Mouse (Mus musculus): ENCODE results near the gene Pycr2. TPM values are rescaled to one million over a fixed set of nuclear protein-coding genes. Genes with fewer than 3 reads are reported as not detected.
A peak's percentile ranks its signal among the peaks of the same experiment; 100 is the strongest.
"Not testable (repeated sequence)": the region's sequence is repeated elsewhere in the genome, so short reads cannot be mapped to it uniquely, and the experiment has no call there.

Gene Pycr2
- polyA plus RNA-seq, 1 experiment from 2014 or later: 77.6 TPM

DNA sequence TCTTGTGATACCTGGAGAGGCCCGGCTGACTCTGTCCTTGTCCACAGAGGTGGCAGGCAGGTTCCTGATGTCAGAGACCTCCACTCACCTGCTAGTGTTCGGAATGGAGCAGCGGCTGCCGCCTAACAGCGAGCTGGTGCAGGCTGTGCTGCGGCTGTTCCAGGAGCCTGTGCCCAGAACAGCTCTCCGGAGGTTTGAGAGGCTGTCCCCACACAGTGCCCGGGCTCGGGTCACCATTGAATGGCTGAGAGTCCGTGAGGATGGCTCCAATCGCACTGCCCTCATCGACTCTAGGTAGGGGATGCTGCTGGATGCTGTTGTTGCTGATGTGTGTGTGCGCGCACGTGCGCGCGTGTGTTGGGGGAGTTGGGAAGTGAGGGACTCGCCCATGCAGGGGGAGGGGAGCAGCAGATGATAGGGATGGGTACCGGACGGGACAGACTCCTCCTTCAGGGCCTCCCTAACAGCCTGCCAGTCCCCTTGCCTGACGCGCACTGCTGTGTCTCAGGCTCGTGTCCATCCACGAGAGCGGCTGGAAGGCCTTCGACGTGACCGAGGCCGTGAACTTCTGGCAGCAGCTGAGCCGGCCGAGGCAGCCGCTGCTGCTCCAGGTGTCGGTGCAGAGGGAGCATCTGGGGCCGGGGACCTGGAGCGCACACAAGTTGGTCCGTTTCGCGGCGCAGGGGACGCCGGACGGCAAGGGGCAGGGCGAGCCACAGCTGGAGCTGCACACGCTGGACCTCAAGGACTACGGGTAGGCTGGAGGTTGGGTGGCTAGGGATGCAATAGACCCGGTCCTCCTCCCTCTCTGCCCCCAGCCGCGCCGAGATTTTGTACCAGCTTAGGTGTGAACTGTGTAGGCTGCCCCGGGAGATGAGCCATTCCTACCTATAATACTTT, 9.8 kb upstream of the Pycr2 start:
- not testable (repeated sequence) for ATAC-seq (ENCODE audit: low read depth); DNase-seq (ENCODE audit: low spot score); H3K9ac ChIP-seq (ENCODE audit: low read depth, low read length); H3K27ac ChIP-seq (replicated peaks; ENCODE audit: low read depth, low read length); H3K4me1 ChIP-seq (ENCODE audit: control insufficient read depth, insufficient read depth, low read length); H3K36me3 ChIP-seq (ENCODE audit: control insufficient read depth, insufficient read depth, low read length); H3K9me3 ChIP-seq (ENCODE audit: control insufficient read depth, low read length)
- peak overlapping the region; percentile 21 for H3K4me3 ChIP-seq (ENCODE audit: low read depth, low read length)
- peak overlapping the region; percentile 39 for H3K4me2 ChIP-seq (ENCODE audit: low read depth, low read length)
- peaks cover 30% of the 10 kb centered on the region for H3K27me3 ChIP-seq (replicated peaks; ENCODE audit: control insufficient read depth, insufficient read depth, low read length)
- WGBS: 6% methylated on average over 22 of the region's 51 CpGs

DNA sequence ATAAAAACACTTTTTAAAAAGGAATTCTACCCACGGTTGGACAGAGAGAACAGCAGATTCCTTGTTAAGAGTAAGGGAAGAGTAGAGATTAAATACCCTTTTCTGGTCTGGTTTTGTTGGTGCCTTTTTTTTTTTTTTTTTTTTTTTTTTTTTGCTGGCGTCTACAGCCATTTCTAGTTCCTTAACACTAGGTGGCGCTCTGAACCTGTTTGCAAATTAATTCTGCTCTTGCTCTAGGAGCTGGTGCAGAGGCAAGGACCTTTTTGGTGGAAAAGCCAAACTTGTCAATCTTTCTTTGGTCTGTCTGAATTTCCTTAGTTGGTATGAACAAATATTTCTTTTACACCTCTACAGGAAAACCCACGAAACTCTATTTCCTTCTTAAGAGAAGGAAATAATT, 3.0 kb upstream of the Pycr2 start:
- DNase-seq (ENCODE audit: low spot score) (peak; percentile 87), ATAC-seq (ENCODE audit: low read depth) (no peak)
- no peaks in the 10 kb centered on the region for H3K27me3 ChIP-seq (replicated peaks; ENCODE audit: control insufficient read depth, insufficient read depth, low read length)
- H3K4me2 ChIP-seq (ENCODE audit: low read depth, low read length): no peak overlapping the region
- peaks cover 5% of the 10 kb centered on the region; the same call in 1 of the 2 replicates for H3K36me3 ChIP-seq (ENCODE audit: control insufficient read depth, insufficient read depth, low read length)
- no peak overlapping the region for H3K27ac ChIP-seq (replicated peaks; ENCODE audit: low read depth, low read length)
- peaks cover 7% of the 10 kb centered on the region; the same call in 1 of the 2 replicates for H3K4me1 ChIP-seq (ENCODE audit: control insufficient read depth, insufficient read depth, low read length)
- no peak overlapping the region for H3K4me3 ChIP-seq (ENCODE audit: low read depth, low read length)
- WGBS: under 1% methylated on average over 4 of the region's 4 CpGs
- no peaks in the 10 kb centered on the region for H3K9me3 ChIP-seq (ENCODE audit: control insufficient read depth, low read length)
- H3K9ac ChIP-seq (ENCODE audit: low read depth, low read length): no peak overlapping the region

DNA sequence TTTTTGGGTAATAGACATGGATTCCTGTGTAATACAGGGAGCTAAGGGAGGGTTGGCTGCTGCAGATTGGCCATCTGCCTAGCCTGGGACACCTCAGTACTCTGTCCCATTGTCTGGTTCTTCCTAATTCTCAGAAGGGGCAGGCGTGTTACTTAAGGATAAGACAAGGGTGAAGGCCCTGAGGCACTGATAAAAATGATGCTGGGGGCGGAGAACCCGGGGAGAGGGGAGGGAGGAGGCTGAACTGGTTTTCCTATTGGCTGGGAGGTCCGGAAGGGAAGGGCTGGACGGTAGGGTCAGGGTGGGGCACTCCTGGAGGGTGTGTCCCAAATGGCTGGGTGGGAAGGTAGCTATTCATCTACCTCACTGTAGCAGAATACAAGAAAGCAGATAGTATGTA, 1.2 kb upstream of the Pycr2 start:
- H3K9me3 ChIP-seq (ENCODE audit: control insufficient read depth, low read length): no peaks in the 10 kb centered on the region
- H3K9ac ChIP-seq (ENCODE audit: low read depth, low read length): no peak overlapping the region
- peaks cover 23% of the 10 kb centered on the region for H3K36me3 ChIP-seq (ENCODE audit: control insufficient read depth, insufficient read depth, low read length)
- H3K4me1 ChIP-seq (ENCODE audit: control insufficient read depth, insufficient read depth, low read length): peaks cover 7% of the 10 kb centered on the region; the same call in 1 of the 2 replicates
- H3K4me2 ChIP-seq (ENCODE audit: low read depth, low read length): no peak overlapping the region
- no peak overlapping the region for H3K27ac ChIP-seq (replicated peaks; ENCODE audit: low read depth, low read length)
- ATAC-seq (ENCODE audit: low read depth) (no peak), DNase-seq (ENCODE audit: low spot score) (no peak)
- no peak overlapping the region for H3K4me3 ChIP-seq (ENCODE audit: low read depth, low read length)
- 31% methylated on average over 5 of the region's 5 CpGs for whole genome bisulfite sequencing
- H3K27me3 ChIP-seq (replicated peaks; ENCODE audit: control insufficient read depth, insufficient read depth, low read length): no peaks in the 10 kb centered on the region

DNA sequence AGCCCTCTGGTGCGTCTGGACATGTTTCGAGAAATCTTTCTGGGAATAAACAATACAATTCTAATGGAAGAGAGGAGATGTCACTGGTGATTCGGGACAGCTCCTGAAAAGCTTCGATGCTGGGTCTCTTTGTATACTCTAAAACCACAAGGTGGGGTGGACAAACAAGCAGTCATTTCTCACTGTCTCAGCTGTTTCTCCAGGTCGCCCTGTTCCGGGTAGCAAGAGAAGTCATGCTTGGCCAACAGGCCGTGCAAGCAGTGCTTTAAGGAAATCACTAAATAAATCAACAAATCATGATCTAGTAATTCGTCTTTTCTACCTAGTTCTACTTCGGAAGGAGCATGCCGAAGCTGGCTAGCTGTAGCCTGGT, 441 bp upstream of the Pycr2 start:
- DNase-seq (ENCODE audit: low spot score) (no peak), ATAC-seq (ENCODE audit: low read depth) (peak; percentile 1; the same call in 1 of the 2 replicates)
- peaks cover 7% of the 10 kb centered on the region; the same call in 1 of the 2 replicates for H3K4me1 ChIP-seq (ENCODE audit: control insufficient read depth, insufficient read depth, low read length)
- peaks cover 31% of the 10 kb centered on the region for H3K36me3 ChIP-seq (ENCODE audit: control insufficient read depth, insufficient read depth, low read length)
- WGBS: 36% methylated on average over 10 of the region's 10 CpGs
- peak overlapping the region; percentile 79 for H3K4me2 ChIP-seq (ENCODE audit: low read depth, low read length)
- H3K9me3 ChIP-seq (ENCODE audit: control insufficient read depth, low read length): no peaks in the 10 kb centered on the region
- peak overlapping the region; percentile 53; the same call in 1 of the 2 replicates for H3K9ac ChIP-seq (ENCODE audit: low read depth, low read length)
- peak overlapping the region; percentile 83 for H3K27ac ChIP-seq (replicated peaks; ENCODE audit: low read depth, low read length)
- H3K4me3 ChIP-seq (ENCODE audit: low read depth, low read length): peak overlapping the region; percentile 65
- H3K27me3 ChIP-seq (replicated peaks; ENCODE audit: control insufficient read depth, insufficient read depth, low read length): no peaks in the 10 kb centered on the region

DNA sequence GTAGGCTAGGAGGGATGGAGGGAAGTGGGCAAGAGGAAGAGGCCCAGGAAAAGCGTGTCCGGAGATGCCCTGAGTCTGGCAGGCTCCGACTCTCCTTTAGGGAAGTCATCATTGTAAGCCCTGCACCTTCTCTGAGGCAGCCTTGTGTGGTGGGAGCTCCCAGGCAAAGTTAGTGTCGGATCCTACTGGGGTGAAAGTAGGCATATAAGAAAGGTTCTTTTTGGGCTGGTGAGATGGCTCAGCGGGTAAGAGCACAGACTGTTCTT, 655 bp downstream of the Pycr2 start:
- WGBS: 2% methylated on average over 5 of the region's 5 CpGs
- ATAC-seq (ENCODE audit: low read depth) (0 out of 2 replicates have a peak, but pooled peaks have one; percentile 0), DNase-seq (ENCODE audit: low spot score) (no peak)
- Histone ChIP-seq H3K4me3 (ENCODE audit: low read depth, low read length) (peak overlapping the region; percentile 65), H3K4me1 (ENCODE audit: control insufficient read depth, insufficient read depth, low read length) (peaks cover 7% of the 10 kb centered on the region; the same call in 1 of the 2 replicates), H3K36me3 (ENCODE audit: control insufficient read depth, insufficient read depth, low read length) (peaks cover 36% of the 10 kb centered on the region), H3K27ac (replicated peaks; ENCODE audit: low read depth, low read length) (peak overlapping the region; percentile 83), H3K27me3 (replicated peaks; ENCODE audit: control insufficient read depth, insufficient read depth, low read length) (no peaks in the 10 kb centered on the region), H3K9ac (ENCODE audit: low read depth, low read length) (peak overlapping the region; percentile 83), H3K4me2 (ENCODE audit: low read depth, low read length) (peak overlapping the region; percentile 79), H3K9me3 (ENCODE audit: control insufficient read depth, low read length) (no peaks in the 10 kb centered on the region)

DNA sequence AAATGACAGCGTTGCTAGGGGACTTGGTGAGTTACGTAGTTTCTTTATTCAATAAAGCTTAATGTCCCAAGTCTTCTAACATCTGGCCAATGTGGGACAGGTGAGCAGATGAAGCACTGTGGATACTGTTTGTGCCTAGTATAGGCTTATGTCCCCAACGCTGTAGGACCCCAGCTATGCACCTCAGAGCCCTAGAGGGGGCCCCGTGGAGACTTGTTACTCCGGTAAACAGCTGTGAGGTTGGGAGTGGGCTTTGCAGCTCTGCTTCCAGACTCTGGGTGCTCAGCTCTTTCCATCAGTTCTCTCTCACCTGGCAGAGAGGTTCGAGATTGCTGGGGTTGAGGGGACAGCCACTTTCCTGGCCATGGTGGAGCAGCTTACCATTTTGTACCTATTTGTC, 1.2 kb downstream of the Pycr2 start:
- peaks cover 7% of the 10 kb centered on the region; the same call in 1 of the 2 replicates for H3K4me1 ChIP-seq (ENCODE audit: control insufficient read depth, insufficient read depth, low read length)
- peak overlapping the region; percentile 79 for H3K4me2 ChIP-seq (ENCODE audit: low read depth, low read length)
- DNase-seq (ENCODE audit: low spot score): no peak
- peaks cover 36% of the 10 kb centered on the region for H3K36me3 ChIP-seq (ENCODE audit: control insufficient read depth, insufficient read depth, low read length)
- H3K9me3 ChIP-seq (ENCODE audit: control insufficient read depth, low read length): no peaks in the 10 kb centered on the region
- H3K9ac ChIP-seq (ENCODE audit: low read depth, low read length): peak overlapping the region; percentile 83
- H3K4me3 ChIP-seq (ENCODE audit: low read depth, low read length): peak overlapping the region; percentile 65
- H3K27me3 ChIP-seq (replicated peaks; ENCODE audit: control insufficient read depth, insufficient read depth, low read length): no peaks in the 10 kb centered on the region
- ATAC-seq (ENCODE audit: low read depth): no peak
- 72% methylated on average over 6 of the region's 6 CpGs for WGBS
- H3K27ac ChIP-seq (replicated peaks; ENCODE audit: low read depth, low read length): no peak overlapping the region

DNA sequence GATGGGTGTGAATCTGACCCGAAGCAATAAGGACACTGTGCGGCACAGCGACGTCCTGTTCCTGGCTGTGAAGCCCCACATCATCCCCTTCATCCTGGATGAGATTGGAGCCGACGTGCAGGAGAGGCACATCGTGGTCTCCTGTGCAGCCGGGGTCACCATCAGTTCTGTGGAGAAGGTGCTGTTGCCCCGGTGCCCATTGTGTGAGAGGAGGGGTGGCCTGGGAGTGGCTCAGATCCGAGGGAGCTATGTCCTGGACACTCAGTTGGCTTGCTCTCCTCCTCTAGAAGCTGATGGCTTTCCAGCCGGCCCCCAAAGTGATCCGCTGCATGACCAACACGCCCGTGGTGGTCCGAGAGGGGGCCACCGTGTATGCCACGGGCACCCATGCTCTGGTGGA, 1.8 kb downstream of the Pycr2 start:
- no peaks in the 10 kb centered on the region for H3K27me3 ChIP-seq (replicated peaks; ENCODE audit: control insufficient read depth, insufficient read depth, low read length)
- WGBS: 90% methylated on average over 17 of the region's 17 CpGs
- H3K36me3 ChIP-seq (ENCODE audit: control insufficient read depth, insufficient read depth, low read length): peaks cover 36% of the 10 kb centered on the region
- ATAC-seq (ENCODE audit: low read depth) (no peak), DNase-seq (ENCODE audit: low spot score) (no peak)
- H3K9ac ChIP-seq (ENCODE audit: low read depth, low read length): no peak overlapping the region
- no peak overlapping the region for H3K4me2 ChIP-seq (ENCODE audit: low read depth, low read length)
- no peak overlapping the region for H3K4me3 ChIP-seq (ENCODE audit: low read depth, low read length)
- H3K27ac ChIP-seq (replicated peaks; ENCODE audit: low read depth, low read length): no peak overlapping the region
- H3K4me1 ChIP-seq (ENCODE audit: control insufficient read depth, insufficient read depth, low read length): peaks cover 7% of the 10 kb centered on the region; the same call in 1 of the 2 replicates
- H3K9me3 ChIP-seq (ENCODE audit: control insufficient read depth, low read length): no peaks in the 10 kb centered on the region

DNA sequence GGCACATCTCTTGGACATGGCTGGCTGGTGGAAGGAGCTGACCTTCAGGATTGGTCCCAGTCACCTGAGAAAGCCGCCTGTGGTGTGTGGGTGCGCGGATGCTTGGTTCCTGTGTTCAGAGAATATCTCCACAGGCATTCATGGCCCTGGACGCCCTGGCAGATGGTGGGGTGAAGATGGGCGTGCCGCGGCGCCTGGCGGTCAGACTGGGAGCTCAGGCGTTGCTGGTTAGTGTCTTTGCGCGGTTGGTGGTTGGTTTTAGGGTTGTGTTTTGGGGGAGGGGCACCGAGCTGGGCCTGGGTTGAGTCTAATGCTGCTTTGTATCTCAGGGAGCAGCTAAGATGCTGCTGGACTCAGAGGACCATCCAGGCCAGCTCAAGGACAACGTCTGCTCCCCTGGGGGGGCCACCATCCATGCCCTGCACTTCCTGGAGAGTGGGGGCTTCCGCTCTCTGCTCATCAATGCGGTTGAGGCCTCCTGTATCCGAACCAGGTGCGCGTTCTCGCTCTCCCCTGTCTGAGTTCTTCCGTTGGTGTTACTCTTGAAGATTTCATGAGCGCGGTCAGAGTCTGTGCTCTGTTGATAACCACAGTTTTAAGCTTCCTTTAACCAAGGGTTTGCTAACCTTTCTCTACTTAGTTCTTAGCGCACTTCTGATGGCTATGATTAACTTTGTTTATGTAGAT, 2.5 kb downstream of the Pycr2 start:
- no peak for ATAC-seq (ENCODE audit: low read depth)
- no peak overlapping the region for H3K4me2 ChIP-seq (ENCODE audit: low read depth, low read length)
- 92% methylated on average over 23 of the region's 24 CpGs for WGBS
- no peak overlapping the region for H3K9ac ChIP-seq (ENCODE audit: low read depth, low read length)
- peaks cover 36% of the 10 kb centered on the region for H3K36me3 ChIP-seq (ENCODE audit: control insufficient read depth, insufficient read depth, low read length)
- no peak overlapping the region for H3K27ac ChIP-seq (replicated peaks; ENCODE audit: low read depth, low read length)
- DNase-seq (ENCODE audit: low spot score): no peak
- no peak overlapping the region for H3K4me3 ChIP-seq (ENCODE audit: low read depth, low read length)
- H3K4me1 ChIP-seq (ENCODE audit: control insufficient read depth, insufficient read depth, low read length): peaks cover 11% of the 10 kb centered on the region
- H3K9me3 ChIP-seq (ENCODE audit: control insufficient read depth, low read length): no peaks in the 10 kb centered on the region
- no peaks in the 10 kb centered on the region for H3K27me3 ChIP-seq (replicated peaks; ENCODE audit: control insufficient read depth, insufficient read depth, low read length)
